Mouse (Mus musculus) lung, postnatal 0 days (tissue): ENCODE measurements around the gene Polr3gl.

ENCODE experiments used
- CTCF ChIP-seq: IDR thresholded peaks from 2 replicates; pipeline ENCODE4 v1.5.1; 2016; ENCODE audit warnings: antibody characterized with exemption, mild to moderate bottlenecking
- EP300 ChIP-seq: IDR thresholded peaks from 2 replicates; pipeline ENCODE4 v1.6.1; 2016; ENCODE audit warnings: antibody characterized with exemption, mild to moderate bottlenecking, control low read depth

GRCm38 (mm10) chr3:96581141-96581540 is 12.8 kb downstream of the Polr3gl start:
- TF ChIP-seq CTCF: no peak
- no peak for TF ChIP-seq EP300
